Mouse (Mus musculus) heart, adult 2 months (tissue): ENCODE results near the gene Plet1. TPM values are rescaled to one million over a fixed set of nuclear protein-coding genes. Genes with fewer than 3 reads are reported as not detected.

Source experiments
- DNase-seq, 2 experiments: peaks; one replicate each; pipeline ENCODE4 v3.0.0; 2021
- H3K27ac ChIP-seq: fragments of 200-600 bp; 2 replicates; pipeline ENCODE4 v1.8.1; 2022
- H3K27me3 ChIP-seq: fragments of 200-500 bp; 2 replicates; pipeline ENCODE4 v1.6.1; 2012; ENCODE audit warnings: mild to moderate bottlenecking, low read length, inconsistent platforms, mixed read lengths; ENCODE audit not compliant: control insufficient read depth, insufficient read depth
- H3K36me3 ChIP-seq: fragments of 200-500 bp; 2 replicates; pipeline ENCODE4 v1.6.1; 2012; ENCODE audit warnings: low read length, inconsistent platforms; ENCODE audit not compliant: control insufficient read depth, insufficient read depth
- H3K4me1 ChIP-seq: fragments of 200-500 bp; 2 replicates; pipeline ENCODE4 v1.6.1; 2011; ENCODE audit warnings: low read length; ENCODE audit not compliant: control insufficient read depth, insufficient read depth
- H3K4me3 ChIP-seq: fragments of 200-600 bp; 2 replicates; pipeline ENCODE4 v1.8.1; 2022
- H3K79me2 ChIP-seq: fragments of 200-500 bp; replicated peaks from 2 replicates; pipeline ENCODE4 v1.6.1; 2012; ENCODE audit warnings: mild to moderate bottlenecking, inconsistent platforms, low read length, moderate library complexity, mixed read lengths; ENCODE audit not compliant: control insufficient read depth, insufficient read depth
- H3K9ac ChIP-seq: fragments of 200-500 bp; 2 replicates; pipeline ENCODE4 v1.6.1; 2012; ENCODE audit warnings: low read depth, mild to moderate bottlenecking, control low read depth, inconsistent platforms, low read length, mixed read lengths
- CTCF ChIP-seq: fragments of 200-600 bp; IDR thresholded peaks from 2 replicates; pipeline ENCODE4 v1.8.1; 2022; ENCODE audit warnings: antibody characterized with exemption, mild to moderate bottlenecking, moderate library complexity
- EP300 ChIP-seq: fragments of 200-500 bp; IDR thresholded peaks from 2 replicates; pipeline ENCODE4 v1.6.1; 2011; ENCODE audit warnings: low read depth, low read length, control low read depth; ENCODE audit not compliant: insufficient read depth
- POLR2A ChIP-seq: fragments of 200-500 bp; IDR thresholded peaks from 2 replicates; pipeline ENCODE4 v1.6.1; 2011; ENCODE audit warnings: mild to moderate bottlenecking, low read depth, low read length, control low read depth; ENCODE audit not compliant: insufficient read depth
- WGBS: fragments of 180-500 bp; shearing (Covaris S2); methylation state at CpG from one replicate; pipeline ENCODE4 v1.1.7; 2018; 5-methylcytosine and 5-hydroxymethylcytosine counted together
- intact Hi-C: fragments of 180-260 bp; cut with DNase I; formaldehyde crosslinking; loops from one replicate; pipeline ENCODE4 v1.15.1; 2025
- long read RNA-seq: library from polyadenylated mRNA; stranded (forward); transcript quantifications from one replicate; pipeline ENCODE4 v2.0.0, GENCODE M21; 2021
- polyA plus RNA-seq: library from polyadenylated mRNA; depleted of rRNA; stranded (reverse); fragments of >200 nt; gene quantifications from 2 replicates; pipeline ENCODE4 v1.2.3, GENCODE M21; 2012; rRNA removed
- total RNA-seq, 2 experiments: library from RNA; stranded (reverse); gene quantifications; 2 replicates each; pipeline ENCODE4 v1.2.3; 2021

The Plet1 gene
- total RNA-seq (1 to 10 TPM in 1 of 2 experiments, under 1 TPM in 1; 0.82 to 2.0 TPM), polyA plus RNA-seq (2.5 and 4.0 TPM in 2 replicates)
- long read RNA-seq, result 0 reads

- H3K27ac ChIP-seq, result no peak within 1 kb of the TSS
- H3K36me3 ChIP-seq, result no peaks in the 10 kb centered on the region
- peaks cover 2% of the 10 kb centered on the region; the same call in 1 of the 2 replicates for H3K4me1 ChIP-seq
- H3K79me2 ChIP-seq, result no peaks in the 10 kb centered on the region
- H3K4me3 ChIP-seq, result no peak within 1 kb of the TSS
- H3K9ac ChIP-seq, result no peak within 1 kb of the TSS
- TF ChIP-seq POLR2A (no peak), CTCF (no peak), EP300 (no peak)
- intact Hi-C loops, result no loop called here
- no peak for DNase-seq
- no peaks in the 10 kb centered on the region for H3K27me3 ChIP-seq
- 79% methylated on average over 6 of the region's 6 CpGs for WGBS
These were observed at the start of gene Plet1 for GRCm38 (mm10) chr9:50494311-50494710. TSS of gene Plet1 (plus strand) at chr9:50494525.

GRCm38 (mm10) chr9:50449048-50449447 is 45.3 kb upstream of the Plet1 start:
- no peak overlapping the region for H3K27ac ChIP-seq
- TF ChIP-seq POLR2A (no peak), CTCF (no peak), EP300 (no peak)
- no peaks in the 10 kb centered on the region for H3K36me3 ChIP-seq
- no peaks in the 10 kb centered on the region; the same call in 1 of the 2 replicates for H3K4me1 ChIP-seq
- no peak for DNase-seq
- H3K79me2 ChIP-seq, result no peaks in the 10 kb centered on the region
- WGBS, result 49% methylated on average over 13 of the region's 13 CpGs
- H3K27me3 ChIP-seq, result no peaks in the 10 kb centered on the region
- intact Hi-C loops, result loop anchor here (10.0 kb wide), 1 partner anchor 146 kb away; no protein-coding TSS in a partner anchor
- H3K4me3 ChIP-seq, result no peak overlapping the region
- no peak overlapping the region for H3K9ac ChIP-seq

DNA sequence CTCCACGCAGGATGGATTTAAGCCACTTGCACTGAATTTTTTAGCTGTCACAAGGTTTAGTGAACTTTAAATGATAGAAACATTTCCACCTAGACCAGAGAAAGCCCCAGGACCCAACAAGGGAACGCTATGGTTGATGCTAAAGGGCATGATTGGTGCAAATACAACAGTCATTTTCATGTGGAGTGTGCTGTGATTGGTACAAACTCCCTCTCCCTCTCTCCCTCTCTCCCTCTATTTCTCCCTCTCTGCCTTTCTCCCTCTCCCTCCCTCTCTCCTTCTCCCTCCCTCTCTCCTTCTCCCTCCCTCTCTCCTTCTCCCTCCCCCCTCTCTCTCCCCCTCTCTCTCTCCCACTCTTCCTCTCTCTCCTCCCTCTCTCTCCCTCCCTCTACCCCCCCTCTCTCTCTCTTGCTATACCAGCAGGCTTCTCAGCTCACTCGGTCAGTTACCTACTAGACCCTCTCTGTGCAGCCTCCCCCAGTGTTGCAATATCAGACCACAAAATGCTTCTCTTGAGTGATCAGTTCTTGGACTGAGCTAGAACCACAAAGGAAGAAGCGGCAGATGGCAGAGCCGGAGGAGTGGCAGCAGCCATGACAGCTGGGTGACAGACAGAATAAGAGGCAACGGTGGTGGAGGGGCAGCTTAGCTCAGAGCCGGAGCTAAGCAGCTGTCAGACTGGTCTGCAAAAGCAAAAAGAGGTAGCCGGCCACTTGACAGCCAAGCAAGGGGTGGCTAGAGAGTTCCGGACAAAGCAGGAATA is 42.7 kb upstream of the Plet1 start:
- intact Hi-C loops, result no loop called here
- Histone ChIP-seq H3K79me2 (no peaks in the 10 kb centered on the region), H3K27ac (no peak overlapping the region), H3K9ac (0 out of 2 replicates have a peak overlapping the region, but pooled peaks have one; percentile 18), H3K36me3 (no peaks in the 10 kb centered on the region), H3K27me3 (no peaks in the 10 kb centered on the region), H3K4me1 (no peaks in the 10 kb centered on the region; the same call in 1 of the 2 replicates), H3K4me3 (no peak overlapping the region)
- WGBS, result 52% methylated on average over 9 of the region's 9 CpGs
- TF ChIP-seq POLR2A, result no peak
- no peak for TF ChIP-seq EP300
- TF ChIP-seq CTCF, result no peak
- no peak for DNase-seq

- intact Hi-C loops, result no loop called here
- H3K4me3 ChIP-seq, result no peak overlapping the region
- no peak overlapping the region for H3K9ac ChIP-seq
- no peaks in the 10 kb centered on the region for H3K79me2 ChIP-seq
- no peaks in the 10 kb centered on the region for H3K27me3 ChIP-seq
- 11% methylated on average over 10 of the region's 10 CpGs for WGBS
- 0 out of 2 replicates have a peak, but pooled peaks have one; percentile 40 for TF ChIP-seq EP300
- no peak for TF ChIP-seq POLR2A
- TF ChIP-seq CTCF, result peak; percentile 91
- no peaks in the 10 kb centered on the region; the same call in 1 of the 2 replicates for H3K4me1 ChIP-seq
- H3K27ac ChIP-seq, result no peak overlapping the region
- DNase-seq, result peak; percentile 66 to 68
- no peaks in the 10 kb centered on the region for H3K36me3 ChIP-seq
These were observed 42.0 kb upstream of the Plet1 start for GRCm38 (mm10) chr9:50452303-50452775.

- H3K27me3 ChIP-seq, result no peaks in the 10 kb centered on the region
- no peak overlapping the region for H3K27ac ChIP-seq
- no peaks in the 10 kb centered on the region for H3K36me3 ChIP-seq
- DNase-seq, result no peak
- H3K9ac ChIP-seq, result no peak overlapping the region
- no peak overlapping the region for H3K4me3 ChIP-seq
- no peak for TF ChIP-seq CTCF
- TF ChIP-seq POLR2A, result no peak
- no peak for TF ChIP-seq EP300
- H3K4me1 ChIP-seq, result no peaks in the 10 kb centered on the region; the same call in 1 of the 2 replicates
- 74% methylated on average over 7 of the region's 7 CpGs for WGBS
- intact Hi-C loops, result no loop called here
- no peaks in the 10 kb centered on the region for H3K79me2 ChIP-seq
These were observed 36.7 kb upstream of the Plet1 start for GRCm38 (mm10) chr9:50457596-50457995.

GRCm38 (mm10) chr9:50459537-50459936 is 34.8 kb upstream of the Plet1 start:
- no peak overlapping the region for H3K9ac ChIP-seq
- no peaks in the 10 kb centered on the region for H3K79me2 ChIP-seq
- no peaks in the 10 kb centered on the region; the same call in 1 of the 2 replicates for H3K4me1 ChIP-seq
- no peak overlapping the region for H3K27ac ChIP-seq
- 42% methylated on average over 2 of the region's 2 CpGs for WGBS
- H3K36me3 ChIP-seq, result no peaks in the 10 kb centered on the region
- H3K27me3 ChIP-seq, result no peaks in the 10 kb centered on the region
- TF ChIP-seq EP300, result no peak
- TF ChIP-seq POLR2A, result no peak
- TF ChIP-seq CTCF, result no peak
- no peak for DNase-seq
- intact Hi-C loops, result no loop called here
- H3K4me3 ChIP-seq, result no peak overlapping the region
